Mouse (Mus musculus) embryonic facial prominence, embryonic 15.5 days (tissue): ENCODE results near the gene Kdm5a. TPM values are rescaled to one million over a fixed set of nuclear protein-coding genes. Genes with fewer than 3 reads are reported as not detected.

ENCODE experiments used
- ATAC-seq: fragments of 200-750 bp; cut with Nextera tagmentation; 2 replicates; pipeline ENCODE4 v1.8.0; 2017; ENCODE audit warnings: low read depth, moderate TSS enrichment; ENCODE audit not compliant: insufficient number of reproducible peaks, low FRiP score, low TSS enrichment
- H3K27ac ChIP-seq: fragments of 300-500 bp; sonication (generic); replicated peaks from 2 replicates; pipeline ENCODE4 v1.5.1; 2015; ENCODE audit warnings: mild to moderate bottlenecking, inconsistent platforms
- H3K27me3 ChIP-seq: fragments of 300-500 bp; sonication (generic); 2 replicates; pipeline ENCODE4 v1.6.1; 2015; ENCODE audit warnings: inconsistent platforms
- H3K36me3 ChIP-seq: fragments of 300-500 bp; sonication (generic); 2 replicates; pipeline ENCODE4 v1.6.1; 2015; ENCODE audit warnings: mild to moderate bottlenecking, inconsistent platforms
- H3K4me1 ChIP-seq: fragments of 300-500 bp; sonication (generic); 2 replicates; pipeline ENCODE4 v1.6.1; 2015; ENCODE audit warnings: inconsistent platforms
- H3K4me2 ChIP-seq: fragments of 300-500 bp; sonication (generic); replicated peaks from 2 replicates; pipeline ENCODE4 v1.6.1; 2015; ENCODE audit warnings: mild to moderate bottlenecking, inconsistent platforms
- H3K4me3 ChIP-seq: fragments of 300-500 bp; sonication (generic); replicated peaks from 2 replicates; pipeline ENCODE4 v1.5.1; 2015; ENCODE audit warnings: mild to moderate bottlenecking, inconsistent platforms
- H3K9ac ChIP-seq: fragments of 300-500 bp; sonication (generic); 2 replicates; pipeline ENCODE4 v1.6.1; 2015; ENCODE audit warnings: inconsistent platforms
- H3K9me3 ChIP-seq: fragments of 300-500 bp; sonication (generic); replicated peaks from 2 replicates; pipeline ENCODE4 v1.6.1; 2016; ENCODE audit warnings: inconsistent platforms
- WGBS: fragments of 180-500 bp; shearing (Covaris S2); methylation state at CpG from one replicate; pipeline ENCODE4 v1.1.7; 2015; 5-methylcytosine and 5-hydroxymethylcytosine counted together
- polyA plus RNA-seq: library from polyadenylated mRNA; unstranded; fragments of >200 nt; fragmentation: Nextera tagmentation; extraction: Ambion mirVana; gene quantifications from 2 replicates; pipeline ENCODE4 v1.2.1, GENCODE M21; 2015

Kdm5a gene
- polyA plus RNA-seq, 1 experiment from 2014 or later: 50.0 TPM

GRCm38 (mm10) chr6:120443363-120444355 is 79.7 kb downstream of the Kdm5a start:
- no peak overlapping the region for H3K4me3 ChIP-seq
- no peaks in the 10 kb centered on the region for H3K27me3 ChIP-seq
- no peak overlapping the region for H3K4me2 ChIP-seq
- no peak for ATAC-seq
- no peak overlapping the region for H3K9ac ChIP-seq
- H3K36me3 ChIP-seq: peaks cover 25% of the 10 kb centered on the region
- WGBS: 64% methylated on average over 14 of the region's 14 CpGs
- H3K4me1 ChIP-seq: no peaks in the 10 kb centered on the region
- H3K9me3 ChIP-seq: no peaks in the 10 kb centered on the region
- peak overlapping the region; percentile 17; the same call in 1 of the 2 replicates for H3K27ac ChIP-seq

- Histone ChIP-seq H3K4me3 (no peak overlapping the region), H3K4me2 (no peak overlapping the region), H3K27me3 (no peaks in the 10 kb centered on the region), H3K36me3 (no peaks in the 10 kb centered on the region), H3K9ac (no peak overlapping the region), H3K4me1 (no peaks in the 10 kb centered on the region), H3K9me3 (no peaks in the 10 kb centered on the region), H3K27ac (no peak overlapping the region)
- WGBS: 86% methylated on average over 3 of the region's 3 CpGs
- ATAC-seq: no peak
Measured at GRCm38 (mm10) chr6:120450208-120450607, 86.3 kb downstream of the Kdm5a start.

- Histone ChIP-seq H3K27ac (no peak overlapping the region), H3K4me3 (no peak overlapping the region), H3K4me1 (no peaks in the 10 kb centered on the region), H3K27me3 (no peaks in the 10 kb centered on the region), H3K9ac (no peak overlapping the region), H3K9me3 (no peaks in the 10 kb centered on the region), H3K4me2 (no peak overlapping the region), H3K36me3 (no peaks in the 10 kb centered on the region)
- 87% methylated on average over 11 of the region's 11 CpGs for WGBS
- ATAC-seq: no peak
Measured at GRCm38 (mm10) chr6:120452384-120453102, 88.6 kb downstream of the Kdm5a start.

GRCm38 (mm10) chr6:120453103-120453445 is 89.2 kb downstream of the Kdm5a start:
- ATAC-seq: no peak
- H3K9me3 ChIP-seq: no peaks in the 10 kb centered on the region
- 80% methylated on average over 5 of the region's 5 CpGs for WGBS
- no peak overlapping the region for H3K4me3 ChIP-seq
- no peaks in the 10 kb centered on the region for H3K27me3 ChIP-seq
- H3K9ac ChIP-seq: no peak overlapping the region
- no peaks in the 10 kb centered on the region for H3K4me1 ChIP-seq
- H3K27ac ChIP-seq: no peak overlapping the region
- no peak overlapping the region for H3K4me2 ChIP-seq
- no peaks in the 10 kb centered on the region for H3K36me3 ChIP-seq

GRCm38 (mm10) chr6:120453556-120453955 is 89.6 kb downstream of the Kdm5a start:
- Histone ChIP-seq H3K9ac (no peak overlapping the region), H3K27me3 (no peaks in the 10 kb centered on the region), H3K27ac (no peak overlapping the region), H3K4me1 (no peaks in the 10 kb centered on the region), H3K9me3 (no peaks in the 10 kb centered on the region), H3K36me3 (no peaks in the 10 kb centered on the region), H3K4me2 (no peak overlapping the region), H3K4me3 (no peak overlapping the region)
- 86% methylated on average over 3 of the region's 3 CpGs for WGBS
- no peak for ATAC-seq

- H3K4me2 ChIP-seq: 0 out of 2 replicates have a peak overlapping the region, but pooled peaks have one; percentile 6
- 40% methylated on average over 11 of the region's 11 CpGs for WGBS
- ATAC-seq: no peak
- H3K9me3 ChIP-seq: no peaks in the 10 kb centered on the region
- H3K27me3 ChIP-seq: no peaks in the 10 kb centered on the region
- no peak overlapping the region for H3K9ac ChIP-seq
- H3K36me3 ChIP-seq: no peaks in the 10 kb centered on the region
- no peaks in the 10 kb centered on the region for H3K4me1 ChIP-seq
- no peak overlapping the region for H3K4me3 ChIP-seq
- H3K27ac ChIP-seq: no peak overlapping the region
Measured at GRCm38 (mm10) chr6:120454627-120455077, 90.7 kb downstream of the Kdm5a start.

GRCm38 (mm10) chr6:120457074-120457473 is 93.2 kb downstream of the Kdm5a start:
- no peaks in the 10 kb centered on the region for H3K9me3 ChIP-seq
- no peak for ATAC-seq
- H3K4me1 ChIP-seq: no peaks in the 10 kb centered on the region
- H3K4me3 ChIP-seq: no peak overlapping the region
- H3K4me2 ChIP-seq: no peak overlapping the region
- H3K27me3 ChIP-seq: peaks cover 11% of the 10 kb centered on the region
- H3K36me3 ChIP-seq: no peaks in the 10 kb centered on the region
- 74% methylated on average over 7 of the region's 7 CpGs for whole genome bisulfite sequencing
- H3K9ac ChIP-seq: no peak overlapping the region
- no peak overlapping the region for H3K27ac ChIP-seq

- H3K27ac ChIP-seq: no peak overlapping the region
- no peaks in the 10 kb centered on the region for H3K9me3 ChIP-seq
- no peak overlapping the region for H3K4me3 ChIP-seq
- H3K9ac ChIP-seq: no peak overlapping the region
- 0 out of 2 replicates have a peak, but pooled peaks cover 1% of the 10 kb centered on the region for H3K4me1 ChIP-seq
- no peaks in the 10 kb centered on the region for H3K36me3 ChIP-seq
- WGBS: 86% methylated on average over 5 of the region's 5 CpGs
- no peak overlapping the region for H3K4me2 ChIP-seq
- H3K27me3 ChIP-seq: peaks cover 13% of the 10 kb centered on the region
- ATAC-seq: no peak
Measured at GRCm38 (mm10) chr6:120457751-120458150, 93.8 kb downstream of the Kdm5a start.

- peaks cover 19% of the 10 kb centered on the region for H3K4me1 ChIP-seq
- 65% methylated on average over 15 of the region's 15 CpGs for WGBS
- H3K4me3 ChIP-seq: no peak overlapping the region
Measured at GRCm38 (mm10) chr6:120461217-120461616, 97.3 kb downstream of the Kdm5a start.

GRCm38 (mm10) chr6:120462251-120462650 is 98.3 kb downstream of the Kdm5a start:
- 48% methylated on average over 6 of the region's 6 CpGs for WGBS
- Histone ChIP-seq H3K27me3 (peaks cover 13% of the 10 kb centered on the region), H3K36me3 (no peaks in the 10 kb centered on the region), H3K9me3 (no peaks in the 10 kb centered on the region), H3K4me1 (peaks cover 19% of the 10 kb centered on the region), H3K4me3 (no peak overlapping the region), H3K4me2 (no peak overlapping the region), H3K27ac (no peak overlapping the region), H3K9ac (no peak overlapping the region)
- no peak for ATAC-seq

More at GRCm38 (mm10) chr6:120461217-120461616, 97.3 kb downstream of the Kdm5a start:
- ATAC-seq: no peak
- Histone ChIP-seq H3K36me3 (no peaks in the 10 kb centered on the region), H3K9ac (no peak overlapping the region), H3K4me2 (no peak overlapping the region), H3K27ac (no peak overlapping the region), H3K27me3 (peaks cover 13% of the 10 kb centered on the region), H3K9me3 (no peaks in the 10 kb centered on the region)
